Mouse (Mus musculus) embryonic facial prominence, embryonic 14.5 days (tissue): Measurements from ENCODE around the gene Gimap8. TPM values are rescaled to one million over a fixed set of nuclear protein-coding genes. Genes with fewer than 3 reads are reported as not detected.

Experiments
- ATAC-seq: fragments of 200-750 bp; cut with Nextera tagmentation; 2 replicates; pipeline ENCODE4 v1.8.0; 2017; ENCODE audit warnings: low read depth, moderate number of reproducible peaks, moderate TSS enrichment
- DNase-seq: peaks from one replicate; pipeline ENCODE4 v3.0.0-alpha.2; 2015; ENCODE audit warnings: low spot score
- H3K27ac ChIP-seq: fragments of 300-500 bp; sonication (generic); replicated peaks from 2 replicates; pipeline ENCODE4 v1.5.1; 2014; ENCODE audit warnings: low read depth, mild to moderate bottlenecking, low read length, moderate library complexity
- H3K27me3 ChIP-seq: fragments of 300-500 bp; sonication (generic); replicated peaks from 2 replicates; pipeline ENCODE4 v1.6.1; 2014; ENCODE audit warnings: low read length; ENCODE audit not compliant: control insufficient read depth, insufficient read depth
- H3K36me3 ChIP-seq: fragments of 300-500 bp; sonication (generic); 2 replicates; pipeline ENCODE4 v1.6.1; 2014; ENCODE audit warnings: low read length, mixed read lengths; ENCODE audit not compliant: control insufficient read depth, insufficient read depth
- H3K4me1 ChIP-seq: fragments of 300-500 bp; sonication (generic); 2 replicates; pipeline ENCODE4 v1.6.1; 2014; ENCODE audit warnings: antibody characterized with exemption, low read length; ENCODE audit not compliant: control insufficient read depth, insufficient read depth
- H3K4me2 ChIP-seq: fragments of 300-500 bp; sonication (generic); 2 replicates; pipeline ENCODE4 v1.6.1; 2014; ENCODE audit warnings: low read depth, mild to moderate bottlenecking, low read length, moderate library complexity, mixed read lengths
- H3K4me3 ChIP-seq: fragments of 300-500 bp; sonication (generic); 2 replicates; pipeline ENCODE4 v1.5.1; 2014; ENCODE audit warnings: low read depth, mild to moderate bottlenecking, low read length
- H3K9ac ChIP-seq: fragments of 300-500 bp; sonication (generic); 2 replicates; pipeline ENCODE4 v1.6.1; 2014; ENCODE audit warnings: low read depth, mild to moderate bottlenecking, low read length, moderate library complexity, mixed read lengths
- H3K9me3 ChIP-seq: fragments of 300-500 bp; sonication (generic); 2 replicates; pipeline ENCODE4 v1.6.1; 2016; ENCODE audit warnings: low read length; ENCODE audit not compliant: control insufficient read depth
- WGBS: fragments of 180-500 bp; shearing (Covaris S2); extraction: QIAGEN DNeasy Blood & Tissue Kit; methylation state at CpG from one replicate; pipeline ENCODE4 v1.1.7; 2014; 5-methylcytosine and 5-hydroxymethylcytosine counted together
- polyA plus RNA-seq: library from polyadenylated mRNA; unstranded; fragments of >200 nt; fragmentation: Nextera tagmentation; extraction: Ambion mirVana; gene quantifications from 2 replicates; pipeline ENCODE4 v1.2.1, GENCODE M21; 2014

The Gimap8 gene
- polyA plus RNA-seq, 1 experiment from 2014 or later, result 0.93 TPM

GRCm38 (mm10) chr6:48642764-48643292 is 4.2 kb upstream of the Gimap8 start:
- Histone ChIP-seq H3K4me1 (no peaks in the 10 kb centered on the region), H3K9me3 (no peaks in the 10 kb centered on the region), H3K36me3 (no peaks in the 10 kb centered on the region), H3K27me3 (no peaks in the 10 kb centered on the region), H3K9ac (no peak overlapping the region), H3K4me3 (no peak overlapping the region), H3K27ac (no peak overlapping the region), H3K4me2 (no peak overlapping the region)
- ATAC-seq, result no peak
- 18% methylated on average over 4 of the region's 4 CpGs for WGBS
- peak; percentile 83 for DNase-seq

DNA sequence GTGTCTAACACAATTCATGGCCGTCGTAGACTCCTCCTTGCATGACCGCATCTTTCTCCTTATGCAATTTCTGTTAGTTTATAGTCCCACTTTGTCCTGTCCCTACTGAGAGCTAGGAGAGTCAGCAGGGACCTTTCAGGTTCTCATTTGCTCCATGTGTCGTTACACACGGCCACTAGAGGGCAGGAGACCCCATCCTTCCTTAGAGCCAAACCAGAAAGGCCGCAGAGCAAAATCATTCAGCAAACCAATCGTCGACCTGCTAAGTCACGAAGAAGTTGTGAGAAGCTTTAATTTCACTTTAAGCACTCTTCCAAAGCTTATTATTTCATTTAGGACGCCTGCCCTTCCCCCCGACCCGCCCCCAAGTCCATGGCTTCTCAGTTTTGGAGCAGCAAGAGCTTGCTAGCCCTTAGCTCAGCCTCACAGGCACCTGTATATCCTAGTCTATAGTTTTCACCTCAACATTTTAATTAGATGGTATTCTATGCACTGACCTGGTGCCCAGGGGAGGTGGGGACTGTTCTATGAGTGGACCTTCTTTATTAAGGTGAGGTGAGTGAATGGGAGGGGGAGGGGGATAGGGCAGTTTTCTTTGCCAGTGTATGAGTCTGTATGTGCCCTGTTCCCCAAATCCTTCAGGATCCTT is 1.2 kb upstream of the Gimap8 start:
- Histone ChIP-seq H3K4me2 (no peak overlapping the region), H3K36me3 (no peaks in the 10 kb centered on the region), H3K4me1 (no peaks in the 10 kb centered on the region), H3K9me3 (no peaks in the 10 kb centered on the region), H3K27me3 (no peaks in the 10 kb centered on the region), H3K9ac (no peak overlapping the region), H3K4me3 (no peak overlapping the region), H3K27ac (no peak overlapping the region)
- ATAC-seq, result 0 out of 2 replicates have a peak, but pooled peaks have one; percentile 18
- peak; percentile 73 for DNase-seq
- 14% methylated on average over 12 of the region's 12 CpGs for WGBS

DNA sequence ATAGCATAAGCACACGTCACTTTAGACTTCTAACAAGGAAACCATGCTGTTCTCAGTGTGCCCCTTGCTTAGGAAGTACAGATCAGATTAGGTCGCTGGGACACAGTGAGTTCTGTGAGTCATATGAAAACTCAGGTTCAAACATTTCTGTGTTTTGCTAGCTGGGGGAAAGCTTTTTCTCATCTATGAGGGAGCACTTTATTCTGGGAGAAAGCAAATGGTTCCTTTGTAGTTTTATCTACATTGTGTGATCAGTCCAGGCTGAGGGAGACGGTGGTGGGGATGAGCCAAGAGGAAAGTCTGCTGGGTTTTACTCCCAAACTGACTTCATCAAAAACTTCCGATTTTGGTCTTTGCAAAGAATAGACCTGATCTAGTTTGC is 734 bp upstream of the Gimap8 start:
- ATAC-seq, result no peak
- 78% methylated on average over 4 of the region's 4 CpGs for WGBS

GRCm38 (mm10) chr6:48647611-48648010 is 577 bp downstream of the Gimap8 start:
- ATAC-seq, result no peak
- H3K9ac ChIP-seq, result no peak overlapping the region

More for the DNA sequence above, 734 bp upstream of the Gimap8 start:
- Histone ChIP-seq H3K27ac (no peak overlapping the region), H3K27me3 (no peaks in the 10 kb centered on the region), H3K4me2 (no peak overlapping the region), H3K36me3 (no peaks in the 10 kb centered on the region), H3K9ac (no peak overlapping the region), H3K9me3 (no peaks in the 10 kb centered on the region), H3K4me3 (no peak overlapping the region), H3K4me1 (no peaks in the 10 kb centered on the region)
- DNase-seq, result no peak

DNA sequence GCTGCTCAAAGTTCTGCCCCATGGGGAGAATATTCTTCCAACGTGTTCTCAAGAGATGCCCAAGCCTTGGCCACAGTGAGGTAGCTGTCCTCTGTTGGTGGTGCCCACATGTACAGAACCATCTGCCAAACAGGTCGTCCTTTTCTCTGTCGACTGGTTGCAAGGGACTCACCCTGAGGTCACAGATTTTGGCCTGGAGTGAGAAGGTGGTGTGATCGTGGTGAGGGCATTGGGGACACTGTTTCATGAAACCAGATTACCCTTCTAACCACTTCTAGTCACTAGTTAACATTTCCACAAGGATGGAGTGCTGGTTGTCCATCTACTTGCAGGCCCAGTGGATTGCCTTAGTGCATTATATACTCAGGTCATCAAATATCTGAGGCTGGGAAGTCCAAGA is 1.7 kb downstream of the Gimap8 start:
- H3K27me3 ChIP-seq, result no peaks in the 10 kb centered on the region
- no peak for DNase-seq
- WGBS, result 82% methylated on average over 4 of the region's 4 CpGs
- no peaks in the 10 kb centered on the region for H3K4me1 ChIP-seq
- no peak overlapping the region for H3K4me2 ChIP-seq
- H3K27ac ChIP-seq, result no peak overlapping the region
- no peaks in the 10 kb centered on the region for H3K36me3 ChIP-seq
- no peak overlapping the region for H3K4me3 ChIP-seq
- no peaks in the 10 kb centered on the region for H3K9me3 ChIP-seq
- H3K9ac ChIP-seq, result no peak overlapping the region
- ATAC-seq, result no peak

More at GRCm38 (mm10) chr6:48647611-48648010, 577 bp downstream of the Gimap8 start:
- DNase-seq, result no peak
- Histone ChIP-seq H3K4me1 (no peaks in the 10 kb centered on the region), H3K4me2 (no peak overlapping the region), H3K9me3 (no peaks in the 10 kb centered on the region), H3K4me3 (no peak overlapping the region), H3K36me3 (no peaks in the 10 kb centered on the region), H3K27me3 (no peaks in the 10 kb centered on the region), H3K27ac (no peak overlapping the region)
- 76% methylated on average over 2 of the region's 2 CpGs for WGBS

DNA sequence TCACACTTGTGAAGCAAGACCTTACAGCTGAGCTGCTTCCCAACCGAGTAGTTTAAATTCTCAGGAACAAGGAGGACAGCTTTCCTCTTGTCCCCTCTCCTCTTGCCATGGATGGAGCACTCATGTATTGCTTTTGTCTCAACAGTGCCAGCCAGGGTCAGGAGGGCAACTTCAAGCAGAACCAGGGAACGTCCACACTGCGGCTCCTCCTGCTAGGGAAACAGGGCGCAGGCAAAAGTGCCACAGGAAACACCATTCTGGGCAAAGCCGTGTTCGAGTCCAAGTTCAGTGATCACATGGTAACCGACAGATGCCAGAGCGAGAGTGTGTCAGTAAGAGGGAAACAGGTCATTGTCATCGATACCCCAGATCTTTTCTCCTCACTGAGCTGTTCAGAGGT is 3.0 kb downstream of the Gimap8 start:
- no peak for ATAC-seq
- WGBS, result 84% methylated on average over 9 of the region's 9 CpGs

GRCm38 (mm10) chr6:48658721-48659120 is 11.7 kb downstream of the Gimap8 start:
- Histone ChIP-seq H3K27me3 (no peaks in the 10 kb centered on the region), H3K4me2 (no peak overlapping the region), H3K36me3 (no peaks in the 10 kb centered on the region), H3K9me3 (no peaks in the 10 kb centered on the region), H3K4me1 (no peaks in the 10 kb centered on the region), H3K9ac (no peak overlapping the region), H3K4me3 (no peak overlapping the region), H3K27ac (no peak overlapping the region)
- 73% methylated on average over 5 of the region's 5 CpGs for WGBS
- ATAC-seq (no peak), DNase-seq (no peak)

More for the DNA sequence above, 3.0 kb downstream of the Gimap8 start:
- DNase-seq, result no peak
- no peak overlapping the region for H3K9ac ChIP-seq
- H3K4me2 ChIP-seq, result no peak overlapping the region
- H3K36me3 ChIP-seq, result no peaks in the 10 kb centered on the region
- H3K9me3 ChIP-seq, result no peaks in the 10 kb centered on the region
- H3K4me3 ChIP-seq, result no peak overlapping the region
- H3K27me3 ChIP-seq, result no peaks in the 10 kb centered on the region
- no peak overlapping the region for H3K27ac ChIP-seq
- H3K4me1 ChIP-seq, result no peaks in the 10 kb centered on the region

GRCm38 (mm10) chr6:48664750-48665149 is 17.7 kb downstream of the Gimap8 start:
- WGBS, result 84% methylated on average over 4 of the region's 4 CpGs
- DNase-seq (no peak), ATAC-seq (no peak)
- no peaks in the 10 kb centered on the region for H3K36me3 ChIP-seq
- H3K27ac ChIP-seq, result no peak overlapping the region
- H3K4me3 ChIP-seq, result no peak overlapping the region
- H3K4me2 ChIP-seq, result no peak overlapping the region
- no peaks in the 10 kb centered on the region for H3K4me1 ChIP-seq
- no peaks in the 10 kb centered on the region for H3K9me3 ChIP-seq
- no peaks in the 10 kb centered on the region for H3K27me3 ChIP-seq
- H3K9ac ChIP-seq, result no peak overlapping the region

- Histone ChIP-seq H3K9me3 (no peaks in the 10 kb centered on the region), H3K9ac (no peak overlapping the region), H3K36me3 (no peaks in the 10 kb centered on the region), H3K4me1 (no peaks in the 10 kb centered on the region), H3K27ac (no peak overlapping the region), H3K4me3 (no peak overlapping the region), H3K27me3 (no peaks in the 10 kb centered on the region), H3K4me2 (no peak overlapping the region)
- ATAC-seq (no peak), DNase-seq (no peak)
- WGBS, result 87% methylated on average over 9 of the region's 9 CpGs
Observed at GRCm38 (mm10) chr6:48665471-48665870, 18.4 kb downstream of the Gimap8 start.
